Mouse (Mus musculus): ENCODE measurements around the gene Gm10487. TPM values are rescaled to one million over a fixed set of nuclear protein-coding genes. Genes with fewer than 3 reads are reported as not detected.
"Not testable (repeated sequence)": the region's sequence is repeated elsewhere in the genome, so short reads cannot be mapped to it uniquely, and the experiment has no call there.

The Gm10487 gene
- polyA plus RNA-seq (2012; rRNA removed) = not detected in 2 replicates

DNA sequence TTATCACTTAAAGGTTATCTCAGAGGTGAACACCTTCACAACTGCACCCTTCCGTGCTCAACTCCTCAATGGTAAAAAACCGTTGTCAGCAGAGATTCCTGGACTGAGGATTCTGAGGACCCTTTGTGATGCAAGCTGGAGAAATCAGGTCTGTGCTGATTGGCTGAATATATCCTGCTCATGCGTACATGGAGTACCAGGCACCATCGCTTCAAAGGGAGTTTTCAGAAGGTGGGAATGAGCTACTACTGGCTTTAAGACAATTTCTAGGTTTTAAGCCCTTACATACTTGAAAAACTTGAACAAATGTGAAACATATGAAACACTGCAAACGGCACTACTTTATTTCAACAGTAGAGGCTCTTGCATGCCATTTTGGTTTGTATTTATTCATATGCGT is at the start of gene Gm10487:
Gene Gm10487 (minus strand): TSS at position 101 of the 400 bp plus-strand sequence.
- not testable (repeated sequence) for DNase-seq (ENCODE audit: low spot score)

Data from urinary bladder, adult 2 months (tissue).